20 mouse cellular contexts compared by ENCODE assay signal in the genomic region with DNA sequence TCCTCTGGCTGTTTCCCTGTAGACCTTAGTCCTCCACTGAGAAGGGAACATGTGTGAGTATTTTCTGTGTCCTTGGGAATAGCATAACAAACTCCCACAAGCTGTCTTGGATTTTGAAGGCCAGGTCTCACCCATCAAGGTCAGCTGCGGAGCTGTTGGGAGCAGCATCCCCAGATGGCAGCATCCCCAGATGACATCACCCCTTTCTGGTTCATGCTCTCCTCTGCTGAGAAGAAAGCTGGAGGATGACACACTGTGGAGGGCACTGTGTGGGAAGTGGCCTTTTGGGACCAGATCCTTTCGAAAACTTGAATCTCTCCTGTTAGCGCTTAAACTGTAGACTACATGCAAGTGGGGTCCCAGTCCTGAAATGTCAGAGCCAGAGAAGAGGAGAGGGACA. TPM values are rescaled to one million over a fixed set of nuclear protein-coding genes. Genes with fewer than 3 reads are reported as not detected.
DNase-seq lines count a peak whose midpoint lies in the region; ATAC-seq and TF ChIP-seq lines count a peak whose summit lies in the region.
"Had no signal": no experiment of that assay in that cellular context is flagged by ENCODE, and none has a peak within 500 bp of the region (broad histone marks: within the 10 kb centered on the region; RNA-seq: fewer than 3 reads in every experiment).

No protein-coding gene starts in this region.

- H3K9ac ChIP-seq in hindbrain, embryonic 13.5 days = peak overlapping the region; percentile 8; the same call in 1 of the 2 replicates
- H3K9ac ChIP-seq in limb, embryonic 12.5 days (replicated peaks) = no peak overlapping the region
- H3K9ac ChIP-seq in liver, postnatal 0 days (replicated peaks) = no peak overlapping the region
- H3K9ac ChIP-seq: forebrain, postnatal 0 days; heart, embryonic 12.5 days; limb, embryonic 15.5 days; lung, embryonic 15.5 days had no signal

- H3K9me3 ChIP-seq in hindbrain, embryonic 13.5 days = no peaks in the 10 kb centered on the region
- H3K9me3 ChIP-seq in hindbrain, embryonic 10.5 days = no peaks in the 10 kb centered on the region
- H3K9me3 ChIP-seq in limb, embryonic 12.5 days = no peaks in the 10 kb centered on the region
- H3K9me3 ChIP-seq in liver, postnatal 0 days (ENCODE audit: low read length) = no peaks in the 10 kb centered on the region
- H3K9me3 ChIP-seq: heart, embryonic 12.5 days; limb, embryonic 15.5 days; lung, embryonic 15.5 days; midbrain, embryonic 10.5 days had no signal

- no peak overlapping the region; the same call in 1 of the 2 replicates for H3K27ac ChIP-seq in hindbrain, embryonic 13.5 days
- no peak overlapping the region for H3K27ac ChIP-seq in hindbrain, embryonic 10.5 days
- H3K27ac ChIP-seq in limb, embryonic 12.5 days = peak overlapping the region; percentile 0; the same call in 1 of the 2 replicates
- no peak overlapping the region for H3K27ac ChIP-seq in liver, postnatal 0 days (ENCODE audit: low read depth)
- H3K27ac ChIP-seq: limb, embryonic 15.5 days; lung, embryonic 15.5 days; midbrain, embryonic 10.5 days had no signal

- H3K36me3 ChIP-seq in hindbrain, embryonic 13.5 days = peaks cover 12% of the 10 kb centered on the region
- H3K36me3 ChIP-seq in hindbrain, embryonic 10.5 days = no peaks in the 10 kb centered on the region; the same call in 1 of the 2 replicates
- no peaks in the 10 kb centered on the region for H3K36me3 ChIP-seq in limb, embryonic 12.5 days
- H3K36me3 ChIP-seq in liver, postnatal 0 days (replicated peaks; ENCODE audit: insufficient read depth, low read length) = no peaks in the 10 kb centered on the region
- H3K36me3 ChIP-seq: heart, embryonic 12.5 days; limb, embryonic 15.5 days; lung, embryonic 15.5 days had no signal

- H3K4me1 ChIP-seq in hindbrain, embryonic 13.5 days (replicated peaks) = peaks cover 41% of the 10 kb centered on the region
- H3K4me1 ChIP-seq in hindbrain, embryonic 10.5 days (replicated peaks) = peaks cover 26% of the 10 kb centered on the region
- H3K4me1 ChIP-seq in limb, embryonic 12.5 days (replicated peaks) = peaks cover 51% of the 10 kb centered on the region
- H3K4me1 ChIP-seq in liver, postnatal 0 days (ENCODE audit: insufficient read depth) = no peaks in the 10 kb centered on the region

- no peak for ATAC-seq in hindbrain, embryonic 13.5 days (ENCODE audit: low FRiP score)
- no peak for ATAC-seq in limb, embryonic 12.5 days (ENCODE audit: insufficient number of reproducible peaks, insufficient read depth, low FRiP score, low TSS enrichment, low read depth)
- no peak for ATAC-seq in liver, postnatal 0 days
- ATAC-seq: inflammation-experienced regulatory T-cells, adult 6 months had no signal

- no peaks in the 10 kb centered on the region for H3K27me3 ChIP-seq in hindbrain, embryonic 13.5 days
- no peaks in the 10 kb centered on the region for H3K27me3 ChIP-seq in hindbrain, embryonic 10.5 days (ENCODE audit: insufficient read depth, poor library complexity, severe bottlenecking)
- H3K27me3 ChIP-seq in limb, embryonic 12.5 days = no peaks in the 10 kb centered on the region; the same call in 1 of the 2 replicates
- no peaks in the 10 kb centered on the region for H3K27me3 ChIP-seq in liver, postnatal 0 days (ENCODE audit: insufficient read depth, low read length)
- H3K27me3 ChIP-seq: limb, embryonic 15.5 days had no signal

- no peak for TF ChIP-seq EP300 in liver, postnatal 0 days (IDR thresholded peaks at IDR 0.05; ENCODE audit: low read depth)

- no peak overlapping the region for H3K4me2 ChIP-seq in hindbrain, embryonic 13.5 days
- no peak overlapping the region for H3K4me2 ChIP-seq in limb, embryonic 12.5 days
- H3K4me2 ChIP-seq in liver, postnatal 0 days (ENCODE audit: low read depth, low read length) = no peak overlapping the region
- H3K4me2 ChIP-seq: heart, embryonic 12.5 days had no signal

- DNase-seq in hindbrain, embryonic 10.5 days (ENCODE audit: low spot score) = no peak
- peak; percentile 79 for DNase-seq in ovary, adult 18-20 months (ENCODE audit: low spot score)
- no peak for DNase-seq in ovary, postnatal 10 days (ENCODE audit: low spot score)
- DNase-seq in T-cell, adult 2 months (ENCODE audit: low spot score) = no peak
- DNase-seq in cerebellum, adult 9-10 months = no peak
- no peak for DNase-seq in liver, postnatal 0 days
- DNase-seq: cerebellum, adult 18-20 months; gastrocnemius, postnatal 14 days; heart, postnatal 4 days; kidney, postnatal 4 days; right cerebral cortex, postnatal 14 days; thymus, postnatal 14 days had no signal

- no peak for TF ChIP-seq CTCF in liver, postnatal 0 days (IDR thresholded peaks at IDR 0.05; ENCODE audit: low read depth)

- 96% methylated on average over 3 of the region's 3 CpGs for WGBS in hindbrain, embryonic 13.5 days
- 91% methylated on average over 3 of the region's 3 CpGs for WGBS in hindbrain, embryonic 10.5 days
- 89% methylated on average over 3 of the region's 3 CpGs for WGBS in limb, embryonic 12.5 days
- 83% methylated on average over 3 of the region's 3 CpGs for WGBS in liver, postnatal 0 days (ENCODE audit: insufficient replicate concordance)

- H3K4me3 ChIP-seq in hindbrain, embryonic 13.5 days = no peak overlapping the region
- H3K4me3 ChIP-seq in hindbrain, embryonic 10.5 days = no peak overlapping the region
- H3K4me3 ChIP-seq in limb, embryonic 12.5 days (replicated peaks) = no peak overlapping the region
- no peak overlapping the region for H3K4me3 ChIP-seq in liver, postnatal 0 days (ENCODE audit: low read depth, low read length)
- H3K4me3 ChIP-seq: heart, embryonic 12.5 days; limb, embryonic 15.5 days; lung, embryonic 15.5 days; midbrain, embryonic 10.5 days had no signal

RNA-seq across cellular contexts. Expression of gene Slc4a8, which starts 14.9 kb away (rescaled TPM):
- 25.7 and 26.2 TPM in 2 replicates for polyA plus RNA-seq in hindbrain, embryonic 13.5 days (2015; fragmentation: Nextera tagmentation; extraction: Ambion mirVana)
- 9.5 and 10.0 TPM in 2 replicates for polyA plus RNA-seq in hindbrain, embryonic 10.5 days (2016; fragmentation: Nextera tagmentation; extraction: Ambion mirVana)
- 7.5 and 8.6 TPM in 2 replicates for polyA plus RNA-seq in limb, embryonic 12.5 days (2016; fragmentation: Nextera tagmentation; extraction: Ambion mirVana)
- polyA plus RNA-seq in liver, postnatal 0 days (2015; fragmentation: Nextera tagmentation; extraction: Ambion mirVana) = 1.0 and 1.1 TPM in 2 replicates

RNA-seq across cellular contexts. Expression of gene Galnt6, which starts 47.2 kb away (rescaled TPM):
- polyA plus RNA-seq in hindbrain, embryonic 13.5 days (2015; fragmentation: Nextera tagmentation; extraction: Ambion mirVana) = 0.13 and 0.17 TPM in 2 replicates
- 0.05 and 0.11 TPM in 2 replicates for polyA plus RNA-seq in hindbrain, embryonic 10.5 days (2016; fragmentation: Nextera tagmentation; extraction: Ambion mirVana)
- 0.15 and 0.20 TPM in 2 replicates for polyA plus RNA-seq in limb, embryonic 12.5 days (2016; fragmentation: Nextera tagmentation; extraction: Ambion mirVana)
- polyA plus RNA-seq in liver, postnatal 0 days (2015; fragmentation: Nextera tagmentation; extraction: Ambion mirVana) = 1.3 and 1.6 TPM in 2 replicates
